Mouse (Mus musculus): ENCODE measurements at regions not wholly inside any gene's neighbourhood (a gene's known extent, or its start where the extent isn't known, plus 50 kb on each side); places are given as distances from the start of the nearest gene placed in this dataset.

- no peak for ATAC-seq (ENCODE audit: low read depth)
- Histone ChIP-seq H3K27me3 (ENCODE audit: control insufficient read depth, insufficient read depth, low read depth, low read length) (no peaks in the 10 kb centered on the region), H3K4me1 (replicated peaks; ENCODE audit: control insufficient read depth, insufficient read depth, low read length) (no peaks in the 10 kb centered on the region), H3K27ac (ENCODE audit: low read length) (no peak overlapping the region), H3K4me3 (ENCODE audit: low read length) (no peak overlapping the region), H3K9me3 (ENCODE audit: control insufficient read depth, low read length) (no peaks in the 10 kb centered on the region), H3K4me2 (ENCODE audit: low read depth, low read length) (no peak overlapping the region), H3K9ac (ENCODE audit: low read length) (no peak overlapping the region), H3K36me3 (ENCODE audit: control insufficient read depth, insufficient read depth, low read length) (no peaks in the 10 kb centered on the region)
- 62% methylated on average over 7 of the region's 7 CpGs for WGBS
Observed at GRCm38 (mm10) chr7:136607278-136608120, 286.9 kb upstream of the Mgmt start.

GRCm38 (mm10) chr7:136613496-136613895 lies 280.9 kb upstream of the Mgmt start:
- Histone ChIP-seq H3K9ac (ENCODE audit: low read length) (no peak overlapping the region), H3K27ac (ENCODE audit: low read length) (no peak overlapping the region), H3K36me3 (ENCODE audit: control insufficient read depth, insufficient read depth, low read length) (no peaks in the 10 kb centered on the region), H3K4me2 (ENCODE audit: low read depth, low read length) (no peak overlapping the region), H3K4me3 (ENCODE audit: low read length) (no peak overlapping the region), H3K27me3 (ENCODE audit: control insufficient read depth, insufficient read depth, low read depth, low read length) (no peaks in the 10 kb centered on the region), H3K9me3 (ENCODE audit: control insufficient read depth, low read length) (no peaks in the 10 kb centered on the region), H3K4me1 (replicated peaks; ENCODE audit: control insufficient read depth, insufficient read depth, low read length) (no peaks in the 10 kb centered on the region)
- ATAC-seq (ENCODE audit: low read depth) = no peak
- 68% methylated on average over 4 of the region's 4 CpGs for WGBS

- no peak overlapping the region for H3K9ac ChIP-seq (ENCODE audit: low read length)
- H3K4me1 ChIP-seq (replicated peaks; ENCODE audit: control insufficient read depth, insufficient read depth, low read length) = no peaks in the 10 kb centered on the region
- H3K27me3 ChIP-seq (ENCODE audit: control insufficient read depth, insufficient read depth, low read depth, low read length) = no peaks in the 10 kb centered on the region
- H3K27ac ChIP-seq (ENCODE audit: low read length) = no peak overlapping the region
- ATAC-seq (ENCODE audit: low read depth) = no peak
- no peak overlapping the region for H3K4me2 ChIP-seq (ENCODE audit: low read depth, low read length)
- no peaks in the 10 kb centered on the region for H3K36me3 ChIP-seq (ENCODE audit: control insufficient read depth, insufficient read depth, low read length)
- no peaks in the 10 kb centered on the region for H3K9me3 ChIP-seq (ENCODE audit: control insufficient read depth, low read length)
- 44% methylated on average over 4 of the region's 4 CpGs for WGBS
- no peak overlapping the region for H3K4me3 ChIP-seq (ENCODE audit: low read length)
Observed at GRCm38 (mm10) chr7:136624496-136624895, 269.9 kb upstream of the Mgmt start.

- H3K4me1 ChIP-seq (replicated peaks; ENCODE audit: control insufficient read depth, insufficient read depth, low read length) = no peaks in the 10 kb centered on the region
- H3K9ac ChIP-seq (ENCODE audit: low read length) = no peak overlapping the region
- WGBS = 33% methylated on average over 3 of the region's 3 CpGs
- no peaks in the 10 kb centered on the region for H3K27me3 ChIP-seq (ENCODE audit: control insufficient read depth, insufficient read depth, low read depth, low read length)
- H3K4me3 ChIP-seq (ENCODE audit: low read length) = no peak overlapping the region
- H3K4me2 ChIP-seq (ENCODE audit: low read depth, low read length) = no peak overlapping the region
- no peak overlapping the region for H3K27ac ChIP-seq (ENCODE audit: low read length)
- ATAC-seq (ENCODE audit: low read depth) = no peak
- no peaks in the 10 kb centered on the region for H3K36me3 ChIP-seq (ENCODE audit: control insufficient read depth, insufficient read depth, low read length)
- no peaks in the 10 kb centered on the region for H3K9me3 ChIP-seq (ENCODE audit: control insufficient read depth, low read length)
Observed at GRCm38 (mm10) chr7:136631089-136631488, 263.3 kb upstream of the Mgmt start.

GRCm38 (mm10) chr7:136640160-136640559 lies 254.3 kb upstream of the Mgmt start:
- no peaks in the 10 kb centered on the region for H3K27me3 ChIP-seq (ENCODE audit: control insufficient read depth, insufficient read depth, low read depth, low read length)
- H3K36me3 ChIP-seq (ENCODE audit: control insufficient read depth, insufficient read depth, low read length) = no peaks in the 10 kb centered on the region
- no peak overlapping the region for H3K27ac ChIP-seq (ENCODE audit: low read length)

GRCm38 (mm10) chr7:136640771-136641170 lies 253.6 kb upstream of the Mgmt start:
- Histone ChIP-seq H3K27me3 (ENCODE audit: control insufficient read depth, insufficient read depth, low read depth, low read length) (no peaks in the 10 kb centered on the region), H3K9ac (ENCODE audit: low read length) (no peak overlapping the region), H3K4me1 (replicated peaks; ENCODE audit: control insufficient read depth, insufficient read depth, low read length) (no peaks in the 10 kb centered on the region; the same call in 1 of the 2 replicates), H3K36me3 (ENCODE audit: control insufficient read depth, insufficient read depth, low read length) (no peaks in the 10 kb centered on the region), H3K27ac (ENCODE audit: low read length) (no peak overlapping the region), H3K4me3 (ENCODE audit: low read length) (no peak overlapping the region), H3K9me3 (ENCODE audit: control insufficient read depth, low read length) (no peaks in the 10 kb centered on the region), H3K4me2 (ENCODE audit: low read depth, low read length) (no peak overlapping the region)
- ATAC-seq (ENCODE audit: low read depth) = no peak
- WGBS = 75% methylated on average over 7 of the region's 7 CpGs

More at GRCm38 (mm10) chr7:136640160-136640559, 254.3 kb upstream of the Mgmt start:
- Histone ChIP-seq H3K4me2 (ENCODE audit: low read depth, low read length) (no peak overlapping the region), H3K4me3 (ENCODE audit: low read length) (no peak overlapping the region), H3K9ac (ENCODE audit: low read length) (no peak overlapping the region), H3K4me1 (replicated peaks; ENCODE audit: control insufficient read depth, insufficient read depth, low read length) (no peaks in the 10 kb centered on the region; the same call in 1 of the 2 replicates), H3K9me3 (ENCODE audit: control insufficient read depth, low read length) (no peaks in the 10 kb centered on the region)
- 10% methylated on average over 5 of the region's 5 CpGs for WGBS
- no peak for ATAC-seq (ENCODE audit: low read depth)

- ATAC-seq (ENCODE audit: low read depth) = no peak
- H3K9ac ChIP-seq (ENCODE audit: low read length) = no peak overlapping the region
- no peak overlapping the region for H3K4me2 ChIP-seq (ENCODE audit: low read depth, low read length)
- WGBS = 72% methylated on average over 4 of the region's 4 CpGs
- no peaks in the 10 kb centered on the region for H3K9me3 ChIP-seq (ENCODE audit: control insufficient read depth, low read length)
- no peaks in the 10 kb centered on the region for H3K27me3 ChIP-seq (ENCODE audit: control insufficient read depth, insufficient read depth, low read depth, low read length)
- no peak overlapping the region for H3K4me3 ChIP-seq (ENCODE audit: low read length)
- H3K4me1 ChIP-seq (replicated peaks; ENCODE audit: control insufficient read depth, insufficient read depth, low read length) = no peaks in the 10 kb centered on the region
- no peaks in the 10 kb centered on the region for H3K36me3 ChIP-seq (ENCODE audit: control insufficient read depth, insufficient read depth, low read length)
- no peak overlapping the region for H3K27ac ChIP-seq (ENCODE audit: low read length)
Observed at GRCm38 (mm10) chr7:136649796-136650195, 244.6 kb upstream of the Mgmt start.

- H3K4me1 ChIP-seq (replicated peaks; ENCODE audit: control insufficient read depth, insufficient read depth, low read length) = 0 out of 2 replicates have a peak, but pooled peaks cover 3% of the 10 kb centered on the region
- no peaks in the 10 kb centered on the region for H3K36me3 ChIP-seq (ENCODE audit: control insufficient read depth, insufficient read depth, low read length)
- H3K9me3 ChIP-seq (ENCODE audit: control insufficient read depth, low read length) = no peaks in the 10 kb centered on the region
- no peak overlapping the region for H3K4me2 ChIP-seq (ENCODE audit: low read depth, low read length)
- H3K4me3 ChIP-seq (ENCODE audit: low read length) = no peak overlapping the region
- ATAC-seq (ENCODE audit: low read depth) = no peak
- H3K9ac ChIP-seq (ENCODE audit: low read length) = no peak overlapping the region
- H3K27ac ChIP-seq (ENCODE audit: low read length) = no peak overlapping the region
- H3K27me3 ChIP-seq (ENCODE audit: control insufficient read depth, insufficient read depth, low read depth, low read length) = no peaks in the 10 kb centered on the region
Observed at GRCm38 (mm10) chr7:136659930-136660329, 234.5 kb upstream of the Mgmt start.

GRCm38 (mm10) chr7:136660401-136660800 lies 234.0 kb upstream of the Mgmt start:
- H3K9ac ChIP-seq (ENCODE audit: low read length) = no peak overlapping the region
- H3K36me3 ChIP-seq (ENCODE audit: control insufficient read depth, insufficient read depth, low read length) = no peaks in the 10 kb centered on the region
- H3K4me2 ChIP-seq (ENCODE audit: low read depth, low read length) = no peak overlapping the region
- H3K9me3 ChIP-seq (ENCODE audit: control insufficient read depth, low read length) = no peaks in the 10 kb centered on the region
- H3K4me1 ChIP-seq (replicated peaks; ENCODE audit: control insufficient read depth, insufficient read depth, low read length) = 0 out of 2 replicates have a peak, but pooled peaks cover 3% of the 10 kb centered on the region
- no peak overlapping the region for H3K27ac ChIP-seq (ENCODE audit: low read length)
- no peak for ATAC-seq (ENCODE audit: low read depth)
- no peaks in the 10 kb centered on the region for H3K27me3 ChIP-seq (ENCODE audit: control insufficient read depth, insufficient read depth, low read depth, low read length)
- H3K4me3 ChIP-seq (ENCODE audit: low read length) = no peak overlapping the region
- 62% methylated on average over 2 of the region's 2 CpGs for WGBS
